ENCODE assay signal across 11 mouse cellular contexts in the genomic region with DNA sequence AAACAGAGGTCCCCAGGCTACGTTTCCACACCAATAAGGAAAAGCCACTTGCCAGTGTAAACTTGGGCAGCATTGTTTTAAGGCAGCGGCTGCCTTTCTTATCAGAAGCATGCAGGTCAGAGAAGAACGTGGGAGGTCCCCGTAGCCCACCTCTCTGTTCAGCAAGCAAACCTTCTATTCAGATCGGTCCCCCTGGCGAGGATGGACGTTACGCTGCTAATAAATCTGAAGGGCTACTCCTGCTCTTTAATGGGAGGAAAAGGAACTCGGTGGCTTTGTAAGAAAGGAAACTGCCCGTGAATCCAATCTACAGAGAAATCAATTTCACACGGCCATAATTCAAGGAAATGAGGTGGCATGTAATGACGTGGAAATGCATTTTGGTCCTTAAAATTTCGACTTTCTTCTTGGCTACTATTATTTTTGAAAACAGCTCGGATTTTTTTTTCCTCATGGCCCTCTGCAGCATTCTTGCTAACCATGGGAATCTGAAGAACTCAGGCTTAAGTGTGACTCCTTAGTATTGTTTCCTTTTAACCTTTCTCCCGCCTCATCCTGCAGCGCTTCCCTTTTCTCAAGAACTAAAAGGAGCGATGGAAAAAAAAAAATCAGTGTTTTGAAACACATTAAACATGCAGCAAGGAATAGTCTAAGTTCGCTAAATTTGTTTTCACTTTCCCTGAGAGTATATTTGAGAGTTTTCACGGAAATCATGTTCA. TPM values are rescaled to one million over a fixed set of nuclear protein-coding genes. Genes with fewer than 3 reads are reported as not detected.
DNase-seq lines count a peak whose midpoint lies in the region; ATAC-seq lines count a peak whose summit lies in the region.
"Had no signal": no experiment of that assay in that cellular context is flagged by ENCODE, and none has a peak within 500 bp of the region (broad histone marks: within the 10 kb centered on the region; RNA-seq: fewer than 3 reads in every experiment).

No protein-coding gene starts in this region.

- no peaks in the 10 kb centered on the region for H3K36me3 ChIP-seq in kidney, embryonic 15.5 days
- no peaks in the 10 kb centered on the region for H3K36me3 ChIP-seq in neural tube, embryonic 13.5 days

- H3K27me3 ChIP-seq in kidney, embryonic 15.5 days, result peaks cover 4% of the 10 kb centered on the region; the same call in 1 of the 2 replicates
- peaks cover 25% of the 10 kb centered on the region for H3K27me3 ChIP-seq in neural tube, embryonic 13.5 days

- DNase-seq in kidney, adult 9 months, result no peak
- peak; percentile 35 for DNase-seq in heart, adult 8-10 months (ENCODE audit: low spot score)
- DNase-seq in kidney, postnatal 4 days, result peak; percentile 7 to 20
- DNase-seq in ovary, adult 18-20 months (ENCODE audit: low spot score), result no peak
- DNase-seq: cerebellum, adult 11 months; thymus, postnatal 36 days had no signal

- peak overlapping the region; percentile 58 for H3K4me2 ChIP-seq in kidney, embryonic 15.5 days
- peak overlapping the region; percentile 50 for H3K4me2 ChIP-seq in neural tube, embryonic 13.5 days

- peaks cover 16% of the 10 kb centered on the region for H3K4me1 ChIP-seq in kidney, embryonic 15.5 days
- H3K4me1 ChIP-seq in neural tube, embryonic 13.5 days (replicated peaks), result peaks cover 6% of the 10 kb centered on the region; the same call in 1 of the 2 replicates

- peak overlapping the region; percentile 33 for H3K4me3 ChIP-seq in kidney, embryonic 15.5 days (replicated peaks)
- H3K4me3 ChIP-seq in neural tube, embryonic 13.5 days, result peak overlapping the region; percentile 19

- peak; percentile 57; the same call in 1 of the 2 replicates for ATAC-seq in kidney, embryonic 15.5 days (replicated peaks; ENCODE audit: low FRiP score)
- ATAC-seq in neural tube, embryonic 13.5 days (ENCODE audit: low read depth), result no peak
- ATAC-seq in inflammation-experienced regulatory T-cells, adult 6 months, result no peak
- no peak for ATAC-seq in megakaryocyte progenitor cell, adult 5-6 weeks (replicated peaks; ENCODE audit: poor library complexity)

- no peak overlapping the region for H3K27ac ChIP-seq in kidney, embryonic 15.5 days
- H3K27ac ChIP-seq in neural tube, embryonic 13.5 days (replicated peaks), result no peak overlapping the region
- H3K27ac ChIP-seq: macrophage had no signal

- no peaks in the 10 kb centered on the region for H3K9me3 ChIP-seq in kidney, embryonic 15.5 days (replicated peaks)
- no peaks in the 10 kb centered on the region for H3K9me3 ChIP-seq in neural tube, embryonic 13.5 days

- H3K9ac ChIP-seq in kidney, embryonic 15.5 days, result 0 out of 2 replicates have a peak overlapping the region, but pooled peaks have one; percentile 4
- H3K9ac ChIP-seq in neural tube, embryonic 13.5 days, result peak overlapping the region; percentile 58; the same call in 1 of the 2 replicates

- 16% methylated on average over 19 of the region's 19 CpGs for WGBS in kidney, embryonic 15.5 days
- WGBS in neural tube, embryonic 13.5 days, result 14% methylated on average over 19 of the region's 19 CpGs

RNA-seq across cellular contexts. Expression of a gene that starts 42.7 kb away (rescaled TPM):
- 4.2 and 5.3 TPM in 2 replicates for polyA plus RNA-seq in kidney, embryonic 15.5 days (2015; fragmentation: Nextera tagmentation; extraction: Ambion mirVana)
- total RNA-seq in heart, adult 8-10 months (2022), result 10 to 100 TPM; 19.9 to 28.5 (median 22.7) TPM
- polyA plus RNA-seq in neural tube, embryonic 13.5 days (2015; fragmentation: Nextera tagmentation; extraction: Ambion mirVana), result 4.3 and 5.2 TPM in 2 replicates
- not detected for polyA plus RNA-seq in inflammation-experienced regulatory T-cells, adult 6 months (2017; shearing (Covaris generic))
- total RNA-seq in megakaryocyte progenitor cell, adult 5-6 weeks (2015), result 0.66 and 1.4 TPM in 2 replicates
- 0.33 TPM in 1 of 2 replicates, not detected in the other for total RNA-seq in megakaryocyte progenitor cell, adult 5-6 weeks (2017)
- polyA plus RNA-seq: macrophage had no signal

RNA-seq across cellular contexts. Expression of a gene that starts 43.1 kb away (rescaled TPM):
- polyA plus RNA-seq in kidney, embryonic 15.5 days (2015; fragmentation: Nextera tagmentation; extraction: Ambion mirVana), result 95.9 and 104 TPM in 2 replicates
- 10 to 100 TPM; 50.5 to 58.0 (median 54.4) TPM for total RNA-seq in heart, adult 8-10 months (2022)
- 48.6 and 59.3 TPM in 2 replicates for polyA plus RNA-seq in neural tube, embryonic 13.5 days (2015; fragmentation: Nextera tagmentation; extraction: Ambion mirVana)
- polyA plus RNA-seq in inflammation-experienced regulatory T-cells, adult 6 months (2017; shearing (Covaris generic)), result 100 to 1,000 TPM; 115 to 184 (median 120) TPM
- 245 and 259 TPM in 2 replicates for total RNA-seq in megakaryocyte progenitor cell, adult 5-6 weeks (2015)
- total RNA-seq in megakaryocyte progenitor cell, adult 5-6 weeks (2017), result 171 and 192 TPM in 2 replicates

Comparison
In these comparisons a context has a peak if more than half of its experiments do, and no peak if none do; other contexts are left out.
1. DNase-seq: peak in heart, adult 8-10 months (single experiment) and kidney, postnatal 4 days (2 of 2); none in kidney, adult 9 months (single experiment) and ovary, adult 18-20 months (single experiment).